Mouse (Mus musculus): Measurements from ENCODE around the gene Ccdc90b. TPM values are rescaled to one million over a fixed set of nuclear protein-coding genes. Genes with fewer than 3 reads are reported as not detected.

The Ccdc90b gene
- 42.2 and 49.3 TPM in 2 replicates for polyA plus RNA-seq (2015; fragmentation: Nextera tagmentation; extraction: Ambion mirVana)

GRCm38 (mm10) chr7:92560986-92561876 is at the start of gene Ccdc90b:
TSS of gene Ccdc90b (plus strand) at chr7:92561149.
- peak within 1 kb of the TSS; percentile 97 for H3K27ac ChIP-seq (ENCODE audit: low read length)
- WGBS: 1% methylated on average over 60 of the region's 60 CpGs
- H3K4me2 ChIP-seq (ENCODE audit: low read depth, low read length): peak within 1 kb of the TSS; percentile 75
- H3K27me3 ChIP-seq (ENCODE audit: control insufficient read depth, insufficient read depth, low read length): no peaks in the 10 kb centered on the region
- no peaks in the 10 kb centered on the region for H3K36me3 ChIP-seq (ENCODE audit: control insufficient read depth, insufficient read depth, low read length)
- H3K9ac ChIP-seq (ENCODE audit: low read length): peak within 1 kb of the TSS; percentile 84
- peak; percentile 97 for ATAC-seq (ENCODE audit: insufficient read depth, low FRiP score)
- H3K4me3 ChIP-seq (replicated peaks; ENCODE audit: low read length): peak within 1 kb of the TSS; percentile 77
- peaks cover 4% of the 10 kb centered on the region for H3K4me1 ChIP-seq (ENCODE audit: control insufficient read depth, insufficient read depth, low read length)
- H3K9me3 ChIP-seq (replicated peaks; ENCODE audit: control insufficient read depth, low read length): no peaks in the 10 kb centered on the region

- Histone ChIP-seq H3K27ac (ENCODE audit: low read length) (no peak overlapping the region), H3K9ac (ENCODE audit: low read length) (no peak overlapping the region), H3K36me3 (ENCODE audit: control insufficient read depth, insufficient read depth, low read length) (no peaks in the 10 kb centered on the region), H3K4me3 (replicated peaks; ENCODE audit: low read length) (no peak overlapping the region), H3K9me3 (replicated peaks; ENCODE audit: control insufficient read depth, low read length) (no peaks in the 10 kb centered on the region), H3K4me2 (ENCODE audit: low read depth, low read length) (no peak overlapping the region), H3K4me1 (ENCODE audit: control insufficient read depth, insufficient read depth, low read length) (no peaks in the 10 kb centered on the region), H3K27me3 (ENCODE audit: control insufficient read depth, insufficient read depth, low read length) (no peaks in the 10 kb centered on the region)
- no peak for ATAC-seq (ENCODE audit: insufficient read depth, low FRiP score)
- 63% methylated on average over 3 of the region's 3 CpGs for WGBS
Observed at GRCm38 (mm10) chr7:92520397-92520796, 40.6 kb upstream of the Ccdc90b start.

GRCm38 (mm10) chr7:92520820-92521219 is 40.1 kb upstream of the Ccdc90b start:
- Histone ChIP-seq H3K4me3 (replicated peaks; ENCODE audit: low read length) (no peak overlapping the region), H3K9ac (ENCODE audit: low read length) (no peak overlapping the region), H3K36me3 (ENCODE audit: control insufficient read depth, insufficient read depth, low read length) (no peaks in the 10 kb centered on the region), H3K4me2 (ENCODE audit: low read depth, low read length) (no peak overlapping the region), H3K4me1 (ENCODE audit: control insufficient read depth, insufficient read depth, low read length) (no peaks in the 10 kb centered on the region), H3K9me3 (replicated peaks; ENCODE audit: control insufficient read depth, low read length) (no peaks in the 10 kb centered on the region), H3K27me3 (ENCODE audit: control insufficient read depth, insufficient read depth, low read length) (no peaks in the 10 kb centered on the region), H3K27ac (ENCODE audit: low read length) (no peak overlapping the region)
- ATAC-seq (ENCODE audit: insufficient read depth, low FRiP score): no peak
- 45% methylated on average over 4 of the region's 4 CpGs for WGBS

- no peak overlapping the region for H3K4me2 ChIP-seq (ENCODE audit: low read depth, low read length)
- no peaks in the 10 kb centered on the region for H3K4me1 ChIP-seq (ENCODE audit: control insufficient read depth, insufficient read depth, low read length)
- no peaks in the 10 kb centered on the region for H3K36me3 ChIP-seq (ENCODE audit: control insufficient read depth, insufficient read depth, low read length)
- ATAC-seq (ENCODE audit: insufficient read depth, low FRiP score): no peak
- H3K9me3 ChIP-seq (replicated peaks; ENCODE audit: control insufficient read depth, low read length): no peaks in the 10 kb centered on the region
- H3K27ac ChIP-seq (ENCODE audit: low read length): no peak overlapping the region
- H3K4me3 ChIP-seq (replicated peaks; ENCODE audit: low read length): no peak overlapping the region
- no peaks in the 10 kb centered on the region for H3K27me3 ChIP-seq (ENCODE audit: control insufficient read depth, insufficient read depth, low read length)
- WGBS: 81% methylated on average over 4 of the region's 4 CpGs
- no peak overlapping the region for H3K9ac ChIP-seq (ENCODE audit: low read length)
Observed at GRCm38 (mm10) chr7:92529245-92529644, 31.7 kb upstream of the Ccdc90b start.

GRCm38 (mm10) chr7:92532351-92533036 is 28.5 kb upstream of the Ccdc90b start:
- no peak for ATAC-seq (ENCODE audit: insufficient read depth, low FRiP score)
- H3K9ac ChIP-seq (ENCODE audit: low read length): no peak overlapping the region
- no peak overlapping the region for H3K27ac ChIP-seq (ENCODE audit: low read length)
- no peak overlapping the region for H3K4me3 ChIP-seq (replicated peaks; ENCODE audit: low read length)
- H3K36me3 ChIP-seq (ENCODE audit: control insufficient read depth, insufficient read depth, low read length): no peaks in the 10 kb centered on the region
- no peak overlapping the region for H3K4me2 ChIP-seq (ENCODE audit: low read depth, low read length)
- no peaks in the 10 kb centered on the region for H3K27me3 ChIP-seq (ENCODE audit: control insufficient read depth, insufficient read depth, low read length)
- WGBS: 68% methylated on average over 6 of the region's 6 CpGs
- H3K9me3 ChIP-seq (replicated peaks; ENCODE audit: control insufficient read depth, low read length): no peaks in the 10 kb centered on the region
- H3K4me1 ChIP-seq (ENCODE audit: control insufficient read depth, insufficient read depth, low read length): no peaks in the 10 kb centered on the region

GRCm38 (mm10) chr7:92546763-92547162 is 14.2 kb upstream of the Ccdc90b start:
- Histone ChIP-seq H3K27me3 (ENCODE audit: control insufficient read depth, insufficient read depth, low read length) (no peaks in the 10 kb centered on the region), H3K36me3 (ENCODE audit: control insufficient read depth, insufficient read depth, low read length) (no peaks in the 10 kb centered on the region), H3K9me3 (replicated peaks; ENCODE audit: control insufficient read depth, low read length) (no peaks in the 10 kb centered on the region), H3K9ac (ENCODE audit: low read length) (no peak overlapping the region), H3K27ac (ENCODE audit: low read length) (no peak overlapping the region), H3K4me3 (replicated peaks; ENCODE audit: low read length) (no peak overlapping the region), H3K4me2 (ENCODE audit: low read depth, low read length) (no peak overlapping the region), H3K4me1 (ENCODE audit: control insufficient read depth, insufficient read depth, low read length) (no peaks in the 10 kb centered on the region)
- 71% methylated on average over 2 of the region's 2 CpGs for WGBS
- no peak for ATAC-seq (ENCODE audit: insufficient read depth, low FRiP score)

- H3K36me3 ChIP-seq (ENCODE audit: control insufficient read depth, insufficient read depth, low read length): no peaks in the 10 kb centered on the region
- H3K4me1 ChIP-seq (ENCODE audit: control insufficient read depth, insufficient read depth, low read length): no peaks in the 10 kb centered on the region
- no peak overlapping the region for H3K4me3 ChIP-seq (replicated peaks; ENCODE audit: low read length)
- H3K27ac ChIP-seq (ENCODE audit: low read length): no peak overlapping the region
- H3K27me3 ChIP-seq (ENCODE audit: control insufficient read depth, insufficient read depth, low read length): no peaks in the 10 kb centered on the region
- no peak overlapping the region for H3K4me2 ChIP-seq (ENCODE audit: low read depth, low read length)
- no peak for ATAC-seq (ENCODE audit: insufficient read depth, low FRiP score)
- no peaks in the 10 kb centered on the region for H3K9me3 ChIP-seq (replicated peaks; ENCODE audit: control insufficient read depth, low read length)
- H3K9ac ChIP-seq (ENCODE audit: low read length): no peak overlapping the region
- WGBS: 86% methylated on average over 6 of the region's 6 CpGs
Observed at GRCm38 (mm10) chr7:92550248-92550989, 10.5 kb upstream of the Ccdc90b start.

GRCm38 (mm10) chr7:92550990-92551392 is 10.0 kb upstream of the Ccdc90b start:
- H3K9me3 ChIP-seq (replicated peaks; ENCODE audit: control insufficient read depth, low read length): no peaks in the 10 kb centered on the region
- H3K36me3 ChIP-seq (ENCODE audit: control insufficient read depth, insufficient read depth, low read length): no peaks in the 10 kb centered on the region
- H3K4me2 ChIP-seq (ENCODE audit: low read depth, low read length): no peak overlapping the region
- no peak for ATAC-seq (ENCODE audit: insufficient read depth, low FRiP score)
- no peaks in the 10 kb centered on the region for H3K4me1 ChIP-seq (ENCODE audit: control insufficient read depth, insufficient read depth, low read length)
- no peak overlapping the region for H3K9ac ChIP-seq (ENCODE audit: low read length)
- H3K4me3 ChIP-seq (replicated peaks; ENCODE audit: low read length): no peak overlapping the region
- WGBS: 55% methylated on average over 4 of the region's 4 CpGs
- no peak overlapping the region for H3K27ac ChIP-seq (ENCODE audit: low read length)
- H3K27me3 ChIP-seq (ENCODE audit: control insufficient read depth, insufficient read depth, low read length): no peaks in the 10 kb centered on the region

- 85% methylated on average over 2 of the region's 2 CpGs for WGBS
- H3K4me1 ChIP-seq (ENCODE audit: control insufficient read depth, insufficient read depth, low read length): peaks cover 4% of the 10 kb centered on the region
- no peaks in the 10 kb centered on the region for H3K9me3 ChIP-seq (replicated peaks; ENCODE audit: control insufficient read depth, low read length)
- no peak overlapping the region for H3K4me3 ChIP-seq (replicated peaks; ENCODE audit: low read length)
- no peak for ATAC-seq (ENCODE audit: insufficient read depth, low FRiP score)
- no peak overlapping the region for H3K9ac ChIP-seq (ENCODE audit: low read length)
- H3K27me3 ChIP-seq (ENCODE audit: control insufficient read depth, insufficient read depth, low read length): no peaks in the 10 kb centered on the region
- H3K27ac ChIP-seq (ENCODE audit: low read length): no peak overlapping the region
- H3K4me2 ChIP-seq (ENCODE audit: low read depth, low read length): no peak overlapping the region
- H3K36me3 ChIP-seq (ENCODE audit: control insufficient read depth, insufficient read depth, low read length): no peaks in the 10 kb centered on the region
Observed at GRCm38 (mm10) chr7:92558744-92559143, 2.2 kb upstream of the Ccdc90b start.
